Comparison of ENCODE assay signal across 30 mouse cellular contexts in the genomic region with DNA sequence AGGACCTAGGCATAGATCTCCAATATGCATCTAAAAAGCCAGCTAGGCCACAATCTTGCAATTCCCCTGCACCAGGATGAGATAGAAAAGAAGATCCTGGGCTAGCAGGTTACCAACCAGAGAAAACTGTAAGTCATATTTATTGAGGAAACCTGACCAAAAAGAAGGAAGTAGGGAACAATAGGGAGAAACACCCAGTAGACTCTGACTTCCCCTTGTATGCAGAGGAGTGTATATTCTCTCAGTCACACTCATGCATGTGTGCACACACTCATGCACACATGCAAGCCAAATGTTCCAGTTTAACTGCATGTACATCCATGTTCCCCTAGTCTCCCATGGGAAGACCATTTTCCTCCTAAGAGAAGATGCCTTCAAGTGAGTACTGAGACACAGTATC.
"Had no signal": no experiment of that assay in that cellular context is flagged by ENCODE, and none has a peak within 500 bp of the region (broad histone marks: within the 10 kb centered on the region; RNA-seq: fewer than 3 reads in every experiment).

No protein-coding gene starts in this region.

- H3K4me1 ChIP-seq: embryonic facial prominence, embryonic 10.5 days; embryonic facial prominence, embryonic 12.5 days; embryonic facial prominence, embryonic 13.5 days; embryonic facial prominence, embryonic 15.5 days; forebrain, embryonic 10.5 days; forebrain, embryonic 12.5 days; forebrain, embryonic 13.5 days; forebrain, embryonic 15.5 days had no signal

- H3K9ac ChIP-seq: embryonic facial prominence, embryonic 12.5 days; embryonic facial prominence, embryonic 13.5 days; embryonic facial prominence, embryonic 15.5 days; forebrain, embryonic 12.5 days; forebrain, embryonic 13.5 days; forebrain, embryonic 15.5 days; forebrain, postnatal 0 days had no signal

- H3K27ac ChIP-seq: embryonic facial prominence, embryonic 10.5 days; embryonic facial prominence, embryonic 12.5 days; embryonic facial prominence, embryonic 13.5 days; embryonic facial prominence, embryonic 15.5 days; forebrain, embryonic 10.5 days; forebrain, embryonic 12.5 days; forebrain, embryonic 13.5 days; forebrain, embryonic 15.5 days; gastrocnemius, adult 2 months; heart, adult 2 months had no signal

- DNase-seq: cerebellum, adult 18-20 months; cerebellum, adult 2 months; cerebellum, adult 8-10 months; cerebellum, adult 9-10 months; cerebellum, adult 9-11 months; cerebellum, postnatal 10 days; cerebellum, postnatal 14 days; cerebellum, postnatal 25 days; cerebellum, postnatal 36 days; embryo, embryonic 11 days; forebrain, postnatal 0 days; gastrocnemius, adult 2 months; gastrocnemius, postnatal 10 days; gastrocnemius, postnatal 14 days; gastrocnemius, postnatal 25 days; gastrocnemius, postnatal 36 days; heart, adult 11 months; heart, adult 18-20 months; heart, adult 2 months had no signal

- H3K27me3 ChIP-seq: embryonic facial prominence, embryonic 12.5 days; embryonic facial prominence, embryonic 13.5 days; embryonic facial prominence, embryonic 15.5 days; forebrain, embryonic 12.5 days; forebrain, embryonic 13.5 days; forebrain, embryonic 15.5 days had no signal

- ATAC-seq: forebrain, embryonic 13.5 days; forebrain, embryonic 14.5 days; forebrain, embryonic 15.5 days; forebrain, embryonic 16.5 days; forebrain, postnatal 0 days had no signal

- H3K4me2 ChIP-seq: embryonic facial prominence, embryonic 12.5 days; embryonic facial prominence, embryonic 13.5 days; embryonic facial prominence, embryonic 15.5 days; forebrain, embryonic 12.5 days; forebrain, embryonic 13.5 days; forebrain, embryonic 15.5 days had no signal

- H3K9me3 ChIP-seq: embryonic facial prominence, embryonic 10.5 days; embryonic facial prominence, embryonic 12.5 days; embryonic facial prominence, embryonic 13.5 days; embryonic facial prominence, embryonic 15.5 days; forebrain, embryonic 10.5 days; forebrain, embryonic 12.5 days; forebrain, embryonic 13.5 days; forebrain, embryonic 15.5 days had no signal

- H3K36me3 ChIP-seq: embryonic facial prominence, embryonic 10.5 days; embryonic facial prominence, embryonic 12.5 days; embryonic facial prominence, embryonic 13.5 days; embryonic facial prominence, embryonic 15.5 days; forebrain, embryonic 10.5 days; forebrain, embryonic 12.5 days; forebrain, embryonic 15.5 days had no signal

- H3K4me3 ChIP-seq: embryonic facial prominence, embryonic 10.5 days; embryonic facial prominence, embryonic 12.5 days; embryonic facial prominence, embryonic 13.5 days; embryonic facial prominence, embryonic 15.5 days; erythroblast, embryonic 14.5 days; forebrain, embryonic 10.5 days; forebrain, embryonic 12.5 days; forebrain, embryonic 13.5 days; forebrain, embryonic 15.5 days; gastrocnemius, adult 2 months; heart, adult 2 months had no signal
